Mouse (Mus musculus): Measurements from ENCODE around the gene S1pr4. TPM values are rescaled to one million over a fixed set of nuclear protein-coding genes. Genes with fewer than 3 reads are reported as not detected.

S1pr4 gene
- 2.5 and 3.6 TPM in 2 replicates for polyA plus RNA-seq (2015; fragmentation: Nextera tagmentation; extraction: Ambion mirVana)

GRCm38 (mm10) chr10:81500032-81500431 is at the start of gene S1pr4:
Gene S1pr4 (minus strand): TSS chr10:81500132.
- Histone ChIP-seq H3K4me3 (peak within 1 kb of the TSS; percentile 12; the same call in 1 of the 2 replicates), H3K9ac (no peak within 1 kb of the TSS), H3K4me1 (peaks cover 21% of the 10 kb centered on the region), H3K27me3 (no peaks in the 10 kb centered on the region), H3K4me2 (peak within 1 kb of the TSS; percentile 33), H3K36me3 (no peaks in the 10 kb centered on the region), H3K27ac (no peak within 1 kb of the TSS; the same call in 1 of the 2 replicates), H3K9me3 (no peaks in the 10 kb centered on the region)
- ATAC-seq (ENCODE audit: borderline replicate concordance, extremely low read depth, low FRiP score, low TSS enrichment): no peak
- 71% methylated on average over 3 of the region's 3 CpGs for WGBS

GRCm38 (mm10) chr10:81548944-81549343 is 49.0 kb upstream of the S1pr4 start:
- Histone ChIP-seq H3K4me1 (peaks cover 12% of the 10 kb centered on the region), H3K36me3 (no peaks in the 10 kb centered on the region), H3K4me2 (no peak overlapping the region), H3K27me3 (no peaks in the 10 kb centered on the region), H3K27ac (no peak overlapping the region), H3K9ac (no peak overlapping the region), H3K9me3 (no peaks in the 10 kb centered on the region), H3K4me3 (no peak overlapping the region)
- 55% methylated on average over 5 of the region's 5 CpGs for WGBS
- no peak for ATAC-seq (ENCODE audit: borderline replicate concordance, extremely low read depth, low FRiP score, low TSS enrichment)

DNA sequence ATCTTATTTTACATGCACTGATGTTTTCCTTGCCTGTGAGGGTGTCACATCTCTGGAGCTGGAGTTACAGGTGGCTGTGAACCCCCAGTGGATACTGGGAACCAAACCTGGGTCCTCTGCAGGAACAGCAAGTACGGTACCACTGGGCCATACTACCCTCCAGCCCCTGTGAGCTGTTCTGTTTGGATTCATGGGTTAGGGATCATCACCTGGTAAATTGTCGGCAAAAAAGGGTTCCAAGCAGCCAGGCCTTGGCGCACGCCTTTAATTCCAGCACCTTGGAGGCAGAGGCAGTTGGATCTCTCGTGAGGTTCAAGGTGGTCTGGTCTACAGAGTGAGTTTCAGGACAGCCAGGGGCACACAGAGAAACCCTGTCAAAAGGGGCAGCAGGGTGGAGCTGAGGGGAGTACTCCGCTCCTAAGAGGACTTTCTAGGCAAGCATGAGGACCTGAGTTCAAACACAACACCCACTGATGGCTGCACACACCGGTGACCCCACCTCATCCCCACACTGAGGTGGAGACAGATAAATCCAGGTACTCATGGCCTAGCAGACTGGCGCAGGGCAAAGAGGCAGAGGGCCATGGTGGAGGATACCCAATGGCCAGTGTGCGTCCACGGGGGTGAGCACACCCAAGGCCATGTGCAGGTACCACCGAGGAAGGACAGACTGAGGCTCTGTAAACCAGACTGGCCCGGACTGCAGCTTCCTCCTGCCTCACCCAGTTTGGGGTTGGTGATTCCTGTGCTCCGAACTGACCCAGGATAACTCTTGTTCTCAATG is 47.0 kb upstream of the S1pr4 start:
- Histone ChIP-seq H3K9ac (no peak overlapping the region), H3K27ac (0 out of 2 replicates have a peak overlapping the region, but pooled peaks have one; percentile 31), H3K36me3 (no peaks in the 10 kb centered on the region), H3K4me3 (no peak overlapping the region), H3K4me1 (peaks cover 32% of the 10 kb centered on the region), H3K9me3 (no peaks in the 10 kb centered on the region), H3K4me2 (no peak overlapping the region), H3K27me3 (no peaks in the 10 kb centered on the region)
- ATAC-seq (ENCODE audit: borderline replicate concordance, extremely low read depth, low FRiP score, low TSS enrichment): no peak
- 92% methylated on average over 13 of the region's 13 CpGs for WGBS

- no peak for ATAC-seq (ENCODE audit: borderline replicate concordance, extremely low read depth, low FRiP score, low TSS enrichment)
- Histone ChIP-seq H3K27me3 (no peaks in the 10 kb centered on the region), H3K4me2 (no peak overlapping the region), H3K4me3 (no peak overlapping the region), H3K36me3 (no peaks in the 10 kb centered on the region), H3K9ac (peak overlapping the region; percentile 29; the same call in 1 of the 2 replicates), H3K9me3 (no peaks in the 10 kb centered on the region), H3K4me1 (peaks cover 35% of the 10 kb centered on the region), H3K27ac (0 out of 2 replicates have a peak overlapping the region, but pooled peaks have one; percentile 31)
- 56% methylated on average over 5 of the region's 5 CpGs for WGBS
Observed at GRCm38 (mm10) chr10:81546332-81546731, 46.4 kb upstream of the S1pr4 start.

DNA sequence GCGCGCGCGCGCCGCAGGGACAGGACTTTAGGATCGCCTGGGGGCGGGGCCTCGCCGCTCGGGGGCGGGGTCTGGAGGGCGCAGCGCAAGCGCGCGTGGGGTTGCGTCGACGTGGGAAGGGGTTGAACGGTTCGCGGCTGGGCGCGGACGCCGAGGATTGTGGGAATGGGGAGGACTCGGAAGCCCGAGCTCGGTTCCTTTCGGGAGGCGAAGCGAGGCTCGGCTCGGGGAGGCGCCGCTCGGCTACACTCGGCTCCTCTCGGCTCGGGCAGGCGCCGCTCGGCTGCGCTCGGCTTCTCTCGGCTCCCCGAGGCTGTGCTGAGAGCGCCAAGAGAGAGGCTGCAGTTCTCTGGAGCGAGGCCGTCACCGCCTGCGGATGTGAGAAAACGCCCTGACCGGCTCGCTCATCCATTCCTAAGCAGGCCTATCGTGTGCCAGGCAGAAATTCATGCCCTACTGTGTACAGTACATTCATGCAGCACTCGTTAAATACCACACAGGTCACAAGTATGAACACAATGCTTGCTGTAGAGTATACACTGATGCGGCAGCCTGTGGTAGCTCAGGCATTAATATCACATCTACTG is 45.3 kb upstream of the S1pr4 start, which contains the start of gene Gna11:
Gene Gna11, minus strand, starts transcription at position 30 of the 587 bp plus-strand sequence.
- WGBS: 2% methylated on average over 53 of the region's 59 CpGs
- H3K27me3 ChIP-seq: no peaks in the 10 kb centered on the region
- H3K27ac ChIP-seq: peak within 1 kb of the TSS; percentile 84
- peak within 1 kb of the TSS; percentile 74 for H3K9ac ChIP-seq
- H3K4me1 ChIP-seq: peaks cover 36% of the 10 kb centered on the region
- H3K4me2 ChIP-seq: peak within 1 kb of the TSS; percentile 86
- H3K36me3 ChIP-seq: no peaks in the 10 kb centered on the region
- ATAC-seq (ENCODE audit: borderline replicate concordance, extremely low read depth, low FRiP score, low TSS enrichment): peak; percentile 96
- H3K4me3 ChIP-seq: peak within 1 kb of the TSS; percentile 83
- no peaks in the 10 kb centered on the region for H3K9me3 ChIP-seq

DNA sequence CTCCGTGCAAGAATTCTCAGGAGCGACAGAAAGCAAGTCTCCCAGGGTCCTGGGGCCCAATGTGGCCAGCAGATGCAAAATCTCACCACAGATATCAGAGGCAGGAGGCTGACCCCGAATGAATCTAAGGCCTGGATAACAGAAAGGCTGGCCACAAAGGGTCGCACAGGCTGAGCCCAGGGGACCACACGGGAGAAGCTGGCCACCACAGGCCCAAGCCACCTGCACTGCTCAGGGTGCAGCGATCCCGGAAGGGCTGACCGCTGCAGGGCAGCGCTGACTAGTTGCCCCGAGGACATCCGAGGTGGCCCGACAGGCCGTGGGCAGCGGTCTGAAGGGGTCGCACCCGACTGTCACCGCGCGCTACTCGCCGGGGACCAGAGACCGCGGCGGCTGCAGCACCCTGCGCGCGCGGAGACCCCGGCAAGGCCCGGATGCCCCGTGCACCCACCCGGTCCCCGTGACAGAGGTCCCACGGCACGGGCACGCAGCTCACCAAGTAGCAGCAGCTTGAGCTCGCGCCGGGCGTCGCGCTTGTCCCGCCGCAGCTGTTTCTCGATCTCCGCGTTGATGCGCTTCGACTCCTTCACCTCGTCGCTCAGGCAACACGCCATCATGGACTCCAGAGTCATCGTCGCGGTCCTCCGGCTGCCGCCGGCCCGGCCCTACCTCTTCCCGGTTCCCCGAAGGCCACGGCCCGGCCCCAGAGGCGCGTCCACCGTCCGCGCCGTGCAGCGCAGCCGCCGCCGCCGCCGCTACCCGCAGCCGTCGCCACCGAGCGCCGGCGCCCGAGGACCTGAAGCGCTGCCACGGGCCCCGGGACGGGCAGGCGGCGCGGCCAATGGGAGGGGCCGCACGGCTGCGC is 44.6 kb upstream of the S1pr4 start:
- no peak; the same call in 1 of the 2 replicates for ATAC-seq (ENCODE audit: borderline replicate concordance, extremely low read depth, low FRiP score, low TSS enrichment)
- Histone ChIP-seq H3K4me2 (peak overlapping the region; percentile 86), H3K27ac (peak overlapping the region; percentile 64), H3K27me3 (no peaks in the 10 kb centered on the region), H3K4me1 (peaks cover 36% of the 10 kb centered on the region), H3K9me3 (no peaks in the 10 kb centered on the region), H3K9ac (peak overlapping the region; percentile 74), H3K4me3 (peak overlapping the region; percentile 83), H3K36me3 (no peaks in the 10 kb centered on the region)
- under 1% methylated on average over 67 of the region's 93 CpGs for WGBS

DNA sequence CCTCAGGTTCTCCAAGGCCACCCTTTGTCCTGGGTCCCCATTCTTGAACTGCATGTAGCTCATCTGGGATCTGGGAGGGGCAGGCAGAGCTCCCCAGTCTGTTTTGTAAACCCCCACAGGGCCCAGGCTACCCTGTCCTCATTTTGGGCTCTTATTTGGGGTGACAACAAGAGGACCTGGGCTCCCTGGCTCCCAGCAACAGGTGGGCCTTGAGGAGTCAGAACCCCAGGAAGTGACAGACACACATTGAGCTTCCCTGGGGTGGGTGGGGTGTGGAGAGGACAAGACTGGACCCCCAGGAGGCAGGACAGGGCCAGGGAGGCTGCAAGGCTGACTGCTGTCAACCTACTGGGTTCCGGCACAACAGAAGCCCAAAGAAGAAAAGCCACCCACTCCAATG is 43.7 kb upstream of the S1pr4 start:
- no peak overlapping the region for H3K27ac ChIP-seq
- ATAC-seq (ENCODE audit: borderline replicate concordance, extremely low read depth, low FRiP score, low TSS enrichment): no peak
- no peaks in the 10 kb centered on the region for H3K36me3 ChIP-seq
- H3K4me1 ChIP-seq: peaks cover 36% of the 10 kb centered on the region
- H3K4me2 ChIP-seq: peak overlapping the region; percentile 86
- H3K9ac ChIP-seq: peak overlapping the region; percentile 74
- H3K4me3 ChIP-seq: peak overlapping the region; percentile 83
- no peaks in the 10 kb centered on the region for H3K9me3 ChIP-seq
- no peaks in the 10 kb centered on the region for H3K27me3 ChIP-seq
- 73% methylated on average over 1 of the region's 1 CpGs for WGBS

GRCm38 (mm10) chr10:81542727-81543460 is 43.0 kb upstream of the S1pr4 start:
- Histone ChIP-seq H3K9me3 (no peaks in the 10 kb centered on the region), H3K4me3 (peak overlapping the region; percentile 83; the same call in 1 of the 2 replicates), H3K36me3 (no peaks in the 10 kb centered on the region), H3K4me1 (peaks cover 36% of the 10 kb centered on the region), H3K27me3 (no peaks in the 10 kb centered on the region), H3K4me2 (peak overlapping the region; percentile 86), H3K9ac (peak overlapping the region; percentile 74), H3K27ac (no peak overlapping the region)
- WGBS: 75% methylated on average over 7 of the region's 7 CpGs
- no peak for ATAC-seq (ENCODE audit: borderline replicate concordance, extremely low read depth, low FRiP score, low TSS enrichment)

DNA sequence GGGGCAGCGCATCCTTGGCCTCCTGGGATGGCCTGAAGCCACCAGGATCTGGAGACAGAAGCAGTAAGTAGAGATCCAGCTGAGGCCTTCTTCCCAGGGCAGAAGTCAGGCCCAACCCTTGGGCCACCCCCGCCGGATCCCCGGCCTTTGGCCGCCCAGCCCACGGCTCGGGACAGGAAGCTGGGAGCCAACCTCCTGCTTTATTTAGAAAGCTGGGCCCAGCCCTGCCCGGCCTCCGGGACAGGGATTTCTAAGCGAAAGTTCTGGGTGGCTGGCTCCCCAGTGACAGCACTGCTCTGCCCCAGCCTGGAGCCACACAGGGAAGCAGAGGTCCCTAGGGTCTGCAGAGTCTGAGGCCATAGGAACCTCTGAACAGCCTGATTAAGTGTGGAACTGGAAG is 41.9 kb upstream of the S1pr4 start:
- peak overlapping the region; percentile 30; the same call in 1 of the 2 replicates for H3K4me2 ChIP-seq
- H3K4me1 ChIP-seq: peaks cover 36% of the 10 kb centered on the region
- 49% methylated on average over 10 of the region's 10 CpGs for WGBS
- H3K27me3 ChIP-seq: no peaks in the 10 kb centered on the region
- peak overlapping the region; percentile 58 for H3K27ac ChIP-seq
- no peak for ATAC-seq (ENCODE audit: borderline replicate concordance, extremely low read depth, low FRiP score, low TSS enrichment)
- peak overlapping the region; percentile 29 for H3K9ac ChIP-seq
- no peak overlapping the region for H3K4me3 ChIP-seq
- no peaks in the 10 kb centered on the region for H3K36me3 ChIP-seq
- no peaks in the 10 kb centered on the region for H3K9me3 ChIP-seq

DNA sequence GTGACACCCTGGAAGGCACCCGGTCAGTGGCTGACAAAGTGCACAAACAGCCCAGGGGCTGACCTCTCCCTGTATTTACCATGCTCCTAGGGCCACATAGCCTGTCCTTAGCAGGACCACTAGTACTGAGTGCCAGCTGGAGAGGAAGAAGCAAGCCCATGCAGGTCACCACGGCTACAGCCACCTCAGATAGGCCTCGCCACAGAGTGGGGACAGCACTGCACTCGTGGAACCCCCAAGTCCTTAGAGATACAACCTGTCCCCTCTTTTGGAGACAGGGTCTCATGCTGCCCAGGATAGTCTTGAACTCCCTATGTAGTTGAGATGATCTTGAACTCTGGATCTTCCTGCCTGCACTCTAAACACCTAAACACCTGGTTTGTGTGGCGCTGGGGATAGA is 41.4 kb upstream of the S1pr4 start:
- no peak overlapping the region for H3K9ac ChIP-seq
- ATAC-seq (ENCODE audit: borderline replicate concordance, extremely low read depth, low FRiP score, low TSS enrichment): no peak

More for the DNA sequence above, 41.4 kb upstream of the S1pr4 start:
- Histone ChIP-seq H3K36me3 (no peaks in the 10 kb centered on the region), H3K27ac (no peak overlapping the region), H3K4me3 (no peak overlapping the region), H3K9me3 (no peaks in the 10 kb centered on the region), H3K27me3 (no peaks in the 10 kb centered on the region), H3K4me2 (peak overlapping the region; percentile 30; the same call in 1 of the 2 replicates), H3K4me1 (peaks cover 35% of the 10 kb centered on the region)
- WGBS: 69% methylated on average over 5 of the region's 5 CpGs

Data from lung, embryonic 15.5 days (tissue).